Mouse (Mus musculus) E14TG2a.4 (cell line): ENCODE measurements around the gene Rassf1.

Experiments used
- CTCF ChIP-seq: conservative IDR thresholded peaks from 2 replicates; pipeline ENCODE4 v1.5.1; 2014; ENCODE audit warnings: low read length
- NANOG ChIP-seq: IDR thresholded peaks from 2 replicates; pipeline ENCODE4 v1.6.1; 2014; ENCODE audit warnings: borderline replicate concordance, low read length, mixed read lengths
- POU5F1 ChIP-seq: IDR thresholded peaks from 2 replicates; pipeline ENCODE4 v1.6.1; 2014; ENCODE audit warnings: low read length, borderline replicate concordance

DNA sequence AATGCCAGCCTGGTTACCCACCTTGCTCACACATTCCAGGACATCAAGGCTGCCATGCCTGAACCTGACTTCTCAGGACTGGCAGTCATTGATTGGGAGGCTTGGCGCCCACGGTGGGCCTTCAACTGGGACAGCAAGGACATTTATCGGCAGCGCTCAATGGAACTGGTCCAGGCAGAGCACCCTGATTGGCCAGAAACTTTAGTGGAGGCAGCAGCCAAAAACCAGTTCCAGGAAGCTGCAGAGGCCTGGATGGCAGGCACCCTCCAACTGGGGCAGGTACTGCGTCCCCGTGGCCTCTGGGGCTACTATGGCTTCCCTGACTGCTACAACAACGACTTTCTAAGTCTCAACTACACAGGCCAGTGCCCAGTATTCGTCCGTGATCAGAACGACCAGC is 26.5 kb downstream of the Rassf1 start:
- TF ChIP-seq CTCF (no peak), NANOG (no peak), POU5F1 (no peak)
